Mouse (Mus musculus) CH12.LX (cell line): Measurements from ENCODE around the gene L3mbtl2.

ENCODE experiments used
- CTCF ChIP-seq, 2 experiments: IDR thresholded peaks in 1 of 2; conservative IDR thresholded peaks in 1 of 2; 2 replicates each; pipeline ENCODE4 v1.5.1; 2011 to 2012; ENCODE audit warnings: low read depth in 2 of 2, low read length in 2 of 2, improper control_type of control experiment in 1 of 2, inconsistent platforms in 1 of 2, mild to moderate bottlenecking in 1 of 2, moderate library complexity in 1 of 2
- E2F4 ChIP-seq: IDR thresholded peaks from 2 replicates; pipeline ENCODE4 v1.6.1; 2011; ENCODE audit warnings: low read depth, low read length, improper control_type of control experiment; ENCODE audit not compliant: insufficient replicate concordance
- MAZ ChIP-seq: IDR thresholded peaks from 2 replicates; pipeline ENCODE4 v1.6.1; 2012; ENCODE audit warnings: low read depth, mild to moderate bottlenecking, inconsistent platforms, low read length, improper control_type of control experiment, moderate library complexity
- NRF1 ChIP-seq: IDR thresholded peaks from 2 replicates; pipeline ENCODE4 v1.6.1; 2014; ENCODE audit warnings: low read depth, mild to moderate bottlenecking, inconsistent platforms, low read length, improper control_type of control experiment, moderate library complexity
- POLR2A ChIP-seq: IDR thresholded peaks from 2 replicates; pipeline ENCODE4 v1.6.1; 2011; ENCODE audit warnings: low read depth, mild to moderate bottlenecking, improper control_type of control experiment, low read length
- TCF12 ChIP-seq: IDR thresholded peaks from 2 replicates; pipeline ENCODE4 v1.6.1; 2014; ENCODE audit warnings: low read depth, mild to moderate bottlenecking, inconsistent platforms, low read length, improper control_type of control experiment

DNA sequence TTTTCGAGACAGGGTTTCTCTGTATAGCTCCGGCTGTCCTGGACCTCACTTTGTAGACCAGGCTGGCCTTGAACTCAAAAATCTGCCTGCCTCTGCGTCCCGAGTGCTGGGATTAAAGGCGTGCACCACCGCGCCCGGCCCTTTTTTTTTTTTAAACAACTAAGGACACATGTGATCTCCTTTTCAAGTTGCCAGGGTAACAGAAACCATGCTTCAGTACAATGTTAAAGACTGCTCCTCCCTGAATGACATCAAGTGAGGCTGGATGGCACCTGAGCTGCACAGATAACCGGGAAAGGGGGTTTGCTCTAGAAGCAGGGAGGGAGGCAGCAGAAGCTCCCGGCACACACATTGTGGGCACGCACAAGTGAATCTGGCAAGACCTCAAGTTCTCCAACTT lies 45.3 kb downstream of the L3mbtl2 start:
- TF ChIP-seq CTCF (conservative IDR thresholded peaks at IDR 0.05 in 1 of 2, IDR thresholded peaks at IDR 0.05 in 1 of 2; ENCODE audit: low read depth in 2 of 2, low read length in 2 of 2): no peak
- no peak for TF ChIP-seq TCF12
- no peak for TF ChIP-seq MAZ
- no peak for TF ChIP-seq POLR2A
- TF ChIP-seq E2F4: no peak
- no peak for TF ChIP-seq NRF1
